Mouse (Mus musculus) common myeloid progenitor, adult 5-6 weeks (primary cell): ENCODE results near the gene Ccna1. TPM values are rescaled to one million over a fixed set of nuclear protein-coding genes. Genes with fewer than 3 reads are reported as not detected.

Experiments used
- ATAC-seq: replicated peaks from 2 replicates; pipeline ENCODE4 v1.8.0; 2016; ENCODE audit warnings: low read depth, mild to moderate bottlenecking, moderate TSS enrichment, inconsistent platforms; ENCODE audit not compliant: poor library complexity, severe bottlenecking
- total RNA-seq: library from RNA; stranded (forward); fragments of 200-1000, 187-1606 nt; gene quantifications from 2 replicates; pipeline ENCODE4 v1.2.3, GENCODE M21; 2017

Gene Ccna1
- not detected in 2 replicates for total RNA-seq

GRCm38 (mm10) chr3:55055038-55055746, at the start of gene Ccna1:
Gene Ccna1, minus strand, starts transcription at chr3:55055501.
- ATAC-seq = peak; percentile 76; the same call in 1 of the 2 replicates

GRCm38 (mm10) chr3:55101092-55101491, 45.8 kb upstream of the Ccna1 start:
- 0 out of 2 replicates have a peak, but pooled peaks have one; percentile 39 for ATAC-seq

GRCm38 (mm10) chr3:55098990-55099389, 43.7 kb upstream of the Ccna1 start:
- no peak for ATAC-seq

- no peak for ATAC-seq
These were observed 42.7 kb upstream of the Ccna1 start for GRCm38 (mm10) chr3:55098014-55098413.

- ATAC-seq = no peak
These were observed 41.9 kb upstream of the Ccna1 start for GRCm38 (mm10) chr3:55097186-55097585.

GRCm38 (mm10) chr3:55096655-55097005, 41.3 kb upstream of the Ccna1 start:
- ATAC-seq = no peak

GRCm38 (mm10) chr3:55095968-55096654, 40.8 kb upstream of the Ccna1 start:
- no peak for ATAC-seq

GRCm38 (mm10) chr3:55093161-55093560, 37.9 kb upstream of the Ccna1 start:
- no peak for ATAC-seq

- no peak for ATAC-seq
These were observed 34.0 kb upstream of the Ccna1 start for GRCm38 (mm10) chr3:55089291-55089690.

GRCm38 (mm10) chr3:55088843-55089242, 33.5 kb upstream of the Ccna1 start:
- ATAC-seq = no peak

- peak; percentile 50; the same call in 1 of the 2 replicates for ATAC-seq
These were observed 33.1 kb upstream of the Ccna1 start for GRCm38 (mm10) chr3:55088359-55088758.

- no peak for ATAC-seq
These were observed 32.1 kb upstream of the Ccna1 start for GRCm38 (mm10) chr3:55087360-55087759.

- no peak for ATAC-seq
These were observed 31.6 kb upstream of the Ccna1 start for GRCm38 (mm10) chr3:55086948-55087347.

- no peak for ATAC-seq
These were observed 30.4 kb upstream of the Ccna1 start for GRCm38 (mm10) chr3:55085716-55086115.

- ATAC-seq = no peak
These were observed 29.5 kb upstream of the Ccna1 start for GRCm38 (mm10) chr3:55084781-55085180.

GRCm38 (mm10) chr3:55080055-55080454, 24.8 kb upstream of the Ccna1 start:
- peak; percentile 96 for ATAC-seq

GRCm38 (mm10) chr3:55079619-55080018, 24.3 kb upstream of the Ccna1 start:
- ATAC-seq = no peak

GRCm38 (mm10) chr3:55078233-55078632, 22.9 kb upstream of the Ccna1 start:
- no peak for ATAC-seq

GRCm38 (mm10) chr3:55075294-55075648, 20.0 kb upstream of the Ccna1 start:
- ATAC-seq = no peak

GRCm38 (mm10) chr3:55074576-55075293, 19.4 kb upstream of the Ccna1 start:
- no peak for ATAC-seq

GRCm38 (mm10) chr3:55067791-55068434, 12.6 kb upstream of the Ccna1 start:
- no peak for ATAC-seq
